Mouse (Mus musculus): ENCODE results near the gene Hist1h1b. TPM values are rescaled to one million over a fixed set of nuclear protein-coding genes. Genes with fewer than 3 reads are reported as not detected.
"Not testable (repeated sequence)": the region's sequence is repeated elsewhere in the genome, so short reads cannot be mapped to it uniquely, and the experiment has no call there.

Gene Hist1h1b
- polyA plus RNA-seq, 1 experiment, result not detected

DNA sequence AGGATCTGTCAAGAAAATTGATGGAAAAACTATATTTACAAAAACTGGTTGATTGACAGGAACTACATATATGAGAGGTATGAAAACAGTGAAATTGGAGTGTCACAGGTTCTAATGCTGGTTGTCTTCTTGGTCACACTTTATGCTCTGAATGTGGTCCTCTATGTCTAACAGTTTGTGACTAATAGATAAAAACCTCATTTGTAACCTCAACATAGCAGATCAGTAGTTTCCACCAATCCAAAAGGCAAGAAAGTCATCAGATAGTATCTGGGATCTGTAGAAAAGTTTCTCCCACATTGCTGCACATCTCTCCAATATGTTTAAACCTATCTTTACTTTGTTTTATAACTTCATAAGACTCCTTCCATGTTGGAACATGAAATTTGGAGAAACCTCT lies 29.0 kb downstream of the Hist1h1b start:
- H3K27me3 ChIP-seq (ENCODE audit: control insufficient read depth, insufficient read depth, low read length), result no peaks in the 10 kb centered on the region
- H3K27ac ChIP-seq (ENCODE audit: control insufficient read depth, insufficient read depth, low read depth, low read length), result no peak overlapping the region
- no peaks in the 10 kb centered on the region for H3K36me3 ChIP-seq (ENCODE audit: control insufficient read depth, insufficient read depth, low read length)
- H3K4me3 ChIP-seq (ENCODE audit: control insufficient read depth, low read depth, low read length), result no peak overlapping the region
- H3K4me1 ChIP-seq (ENCODE audit: control insufficient read depth, insufficient read depth, low read length), result peaks cover 3% of the 10 kb centered on the region
- TF ChIP-seq POLR2A (IDR thresholded peaks at IDR 0.05; ENCODE audit: control insufficient read depth, low read depth, low read length) (no peak), CTCF (IDR thresholded peaks at IDR 0.05; ENCODE audit: control insufficient read depth, insufficient read depth, insufficient replicate concordance, low read depth, low read length) (no peak)

GRCm38 (mm10) chr13:21750159-21751017 lies 30.0 kb downstream of the Hist1h1b start, which contains the start of gene Hist1h4k:
TSS of gene Hist1h4k (minus strand) at chr13:21750505.
- Histone ChIP-seq H3K4me3 (ENCODE audit: control insufficient read depth, low read depth, low read length) (peak within 1 kb of the TSS; percentile 42), H3K27ac (ENCODE audit: control insufficient read depth, insufficient read depth, low read depth, low read length) (peak within 1 kb of the TSS; percentile 65)
- H3K36me3 ChIP-seq (ENCODE audit: control insufficient read depth, insufficient read depth, low read length); H3K27me3 ChIP-seq (ENCODE audit: control insufficient read depth, insufficient read depth, low read length); H3K4me1 ChIP-seq (ENCODE audit: control insufficient read depth, insufficient read depth, low read length): not testable (repeated sequence)
- peak; percentile 74 for TF ChIP-seq POLR2A (IDR thresholded peaks at IDR 0.05; ENCODE audit: control insufficient read depth, low read depth, low read length)

DNA sequence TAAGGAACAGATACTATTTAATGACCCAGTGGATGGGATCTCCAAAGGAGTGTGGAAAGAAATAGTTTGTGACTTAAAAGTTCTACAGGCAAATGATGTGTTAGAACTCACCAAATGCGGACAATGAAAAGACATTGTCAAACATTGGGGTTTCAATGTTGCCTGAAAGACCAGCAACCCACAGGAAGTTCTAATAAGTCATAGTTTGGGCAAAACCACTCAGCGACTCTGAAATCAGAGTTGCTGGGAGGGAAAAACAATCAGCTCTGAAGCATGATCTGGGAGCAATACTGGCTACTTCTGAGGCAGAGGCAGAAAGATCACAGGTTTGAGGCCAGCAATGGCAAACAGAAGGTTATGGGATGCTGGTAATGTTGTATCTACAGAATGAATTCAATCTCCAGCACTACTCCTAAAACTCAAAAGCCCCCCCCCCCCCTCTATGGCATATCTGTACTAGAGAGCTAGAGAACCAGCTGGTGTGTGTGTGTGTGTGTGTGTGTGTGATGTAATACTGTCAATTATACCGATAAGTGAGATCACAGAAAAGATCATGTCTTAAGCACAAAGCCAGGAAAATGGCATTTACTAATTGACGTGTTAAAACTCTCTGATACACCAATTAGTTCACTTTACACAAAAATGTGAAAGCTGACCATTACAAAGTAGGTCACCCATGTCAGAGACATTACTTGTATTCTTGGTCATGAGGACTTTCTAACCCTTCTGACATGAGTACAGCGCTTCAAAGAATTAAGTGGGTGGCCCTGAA lies 30.9 kb downstream of the Hist1h1b start:
- Histone ChIP-seq H3K27ac (ENCODE audit: control insufficient read depth, insufficient read depth, low read depth, low read length) (peak overlapping the region; percentile 25), H3K4me3 (ENCODE audit: control insufficient read depth, low read depth, low read length) (no peak overlapping the region), H3K27me3 (ENCODE audit: control insufficient read depth, insufficient read depth, low read length) (no peaks in the 10 kb centered on the region), H3K4me1 (ENCODE audit: control insufficient read depth, insufficient read depth, low read length) (peaks cover 3% of the 10 kb centered on the region), H3K36me3 (ENCODE audit: control insufficient read depth, insufficient read depth, low read length) (no peaks in the 10 kb centered on the region)
- no peak for TF ChIP-seq POLR2A (IDR thresholded peaks at IDR 0.05; ENCODE audit: control insufficient read depth, low read depth, low read length)
- no peak for TF ChIP-seq CTCF (IDR thresholded peaks at IDR 0.05; ENCODE audit: control insufficient read depth, insufficient read depth, insufficient replicate concordance, low read depth, low read length)

DNA sequence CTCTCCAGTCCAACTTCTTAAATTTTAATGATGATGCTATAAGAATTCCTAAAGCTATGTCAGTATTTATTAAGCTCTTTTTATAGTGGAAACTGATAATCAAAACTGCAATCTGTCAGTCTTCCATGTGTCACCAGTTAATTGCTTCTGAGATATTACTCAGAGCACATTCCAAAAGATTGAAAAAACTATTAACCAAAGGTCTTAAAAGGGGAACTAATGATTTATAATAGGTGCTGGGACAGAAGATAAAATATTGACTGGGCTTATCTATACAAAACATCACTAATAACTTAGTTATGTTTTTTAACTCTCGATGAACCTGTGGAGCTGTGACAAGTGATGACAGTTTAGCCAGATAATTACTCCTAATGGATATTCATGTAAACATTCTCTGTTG lies 35.4 kb downstream of the Hist1h1b start:
- Histone ChIP-seq H3K36me3 (ENCODE audit: control insufficient read depth, insufficient read depth, low read length) (no peaks in the 10 kb centered on the region), H3K27ac (ENCODE audit: control insufficient read depth, insufficient read depth, low read depth, low read length) (no peak overlapping the region), H3K27me3 (ENCODE audit: control insufficient read depth, insufficient read depth, low read length) (no peaks in the 10 kb centered on the region), H3K4me1 (ENCODE audit: control insufficient read depth, insufficient read depth, low read length) (no peaks in the 10 kb centered on the region), H3K4me3 (ENCODE audit: control insufficient read depth, low read depth, low read length) (no peak overlapping the region)
- TF ChIP-seq POLR2A (IDR thresholded peaks at IDR 0.05; ENCODE audit: control insufficient read depth, low read depth, low read length) (no peak), CTCF (IDR thresholded peaks at IDR 0.05; ENCODE audit: control insufficient read depth, insufficient read depth, insufficient replicate concordance, low read depth, low read length) (no peak)

DNA sequence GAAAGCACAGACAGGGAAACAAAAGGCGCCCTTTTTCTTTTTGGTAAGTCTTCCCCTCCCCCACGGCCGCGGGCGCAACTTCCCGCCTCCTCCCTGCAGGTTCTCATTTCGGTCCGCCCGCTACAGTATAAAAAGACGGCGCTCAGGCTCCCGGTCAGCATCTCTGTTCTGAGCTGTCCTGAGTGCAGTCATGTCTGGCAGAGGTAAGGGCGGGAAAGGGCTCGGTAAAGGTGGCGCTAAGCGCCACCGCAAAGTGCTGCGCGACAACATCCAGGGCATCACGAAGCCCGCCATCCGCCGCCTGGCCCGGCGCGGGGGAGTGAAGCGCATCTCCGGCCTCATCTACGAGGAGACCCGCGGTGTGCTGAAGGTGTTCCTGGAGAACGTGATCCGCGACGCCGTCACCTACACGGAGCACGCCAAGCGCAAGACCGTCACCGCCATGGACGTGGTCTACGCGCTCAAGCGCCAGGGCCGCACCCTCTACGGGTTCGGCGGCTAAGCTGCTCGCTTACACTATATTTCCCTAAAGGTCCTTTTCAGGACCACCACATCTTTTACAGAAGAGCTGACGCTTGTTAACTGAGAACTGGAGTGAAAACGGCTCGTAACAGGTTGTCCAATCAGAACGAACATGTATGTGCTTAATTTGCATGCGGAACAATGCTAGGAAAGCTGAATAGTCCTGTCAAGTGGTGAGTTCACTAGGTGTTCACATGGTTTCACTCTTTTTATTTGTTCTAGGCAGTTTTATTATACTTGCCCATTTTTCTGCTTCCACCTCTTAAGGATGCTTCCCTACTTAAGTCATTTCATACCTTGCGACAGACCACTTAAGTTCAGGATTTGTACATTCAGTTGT lies 45.3 kb downstream of the Hist1h1b start, which contains the start of gene Hist1h4j:
Gene Hist1h4j, plus strand, starts transcription at position 159 of the 862 bp plus-strand sequence.
- Histone ChIP-seq H3K4me3 (ENCODE audit: control insufficient read depth, low read depth, low read length) (peak within 1 kb of the TSS; percentile 63), H3K27ac (ENCODE audit: control insufficient read depth, insufficient read depth, low read depth, low read length) (peak within 1 kb of the TSS; percentile 80)
- H3K4me1 ChIP-seq (ENCODE audit: control insufficient read depth, insufficient read depth, low read length); H3K27me3 ChIP-seq (ENCODE audit: control insufficient read depth, insufficient read depth, low read length); H3K36me3 ChIP-seq (ENCODE audit: control insufficient read depth, insufficient read depth, low read length): not testable (repeated sequence)
- peak; percentile 77 for TF ChIP-seq POLR2A (IDR thresholded peaks at IDR 0.05; ENCODE audit: control insufficient read depth, low read depth, low read length)

DNA sequence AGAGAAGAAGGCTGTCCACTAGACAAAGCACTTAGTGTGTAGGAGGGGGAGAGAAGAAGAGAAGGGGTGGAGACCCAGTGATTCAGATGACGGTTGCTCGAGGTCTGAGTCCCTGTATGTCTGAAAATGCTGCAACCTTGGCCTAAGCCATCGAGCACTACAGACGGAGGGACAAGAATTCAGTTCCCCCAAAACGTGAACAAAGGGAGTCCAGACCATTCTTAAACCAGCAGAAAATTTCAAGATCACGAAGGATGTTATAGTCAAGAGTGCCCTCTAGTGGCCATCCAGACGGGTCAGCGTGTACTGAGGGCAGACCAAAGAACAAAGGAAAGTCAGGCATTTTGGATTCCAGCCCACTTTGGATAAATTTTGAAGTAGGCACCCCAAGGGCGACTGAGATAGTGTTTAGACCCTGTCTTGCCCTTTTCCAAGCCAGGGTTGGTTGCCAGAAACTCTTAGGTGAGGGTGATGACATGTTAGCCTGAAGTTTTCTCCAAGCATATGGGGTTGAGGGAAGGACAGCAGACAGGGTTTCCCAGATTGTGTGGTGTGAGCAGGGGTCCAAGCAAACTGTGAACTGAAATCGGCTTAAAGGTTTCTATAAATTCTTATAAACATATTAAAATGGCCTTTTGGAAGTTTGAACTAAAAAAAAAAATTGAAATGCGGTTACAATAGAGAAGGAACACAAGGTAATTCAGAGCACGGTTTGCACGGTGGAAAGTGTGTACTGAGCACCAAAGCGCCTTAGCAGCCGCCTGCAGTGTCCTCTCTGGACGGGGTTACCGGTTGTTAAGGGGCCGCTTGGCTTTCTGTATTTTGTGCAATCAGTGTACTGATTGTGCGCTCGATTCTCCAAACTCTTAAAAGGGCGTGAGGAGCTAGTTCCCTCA lies 46.2 kb downstream of the Hist1h1b start:
- Histone ChIP-seq H3K4me1 (ENCODE audit: control insufficient read depth, insufficient read depth, low read length) (peaks cover 4% of the 10 kb centered on the region), H3K27me3 (ENCODE audit: control insufficient read depth, insufficient read depth, low read length) (no peaks in the 10 kb centered on the region), H3K36me3 (ENCODE audit: control insufficient read depth, insufficient read depth, low read length) (no peaks in the 10 kb centered on the region), H3K4me3 (ENCODE audit: control insufficient read depth, low read depth, low read length) (peak overlapping the region; percentile 63), H3K27ac (ENCODE audit: control insufficient read depth, insufficient read depth, low read depth, low read length) (peak overlapping the region; percentile 80)
- TF ChIP-seq POLR2A (IDR thresholded peaks at IDR 0.05; ENCODE audit: control insufficient read depth, low read depth, low read length), result no peak
- peak; percentile 29; the same call in 1 of the 2 replicates for TF ChIP-seq CTCF (IDR thresholded peaks at IDR 0.05; ENCODE audit: control insufficient read depth, insufficient read depth, insufficient replicate concordance, low read depth, low read length)
